Mouse (Mus musculus) monocyte, adult 5-6 weeks (primary cell): Measurements from ENCODE around the gene 1700017B05Rik. TPM values are rescaled to one million over a fixed set of nuclear protein-coding genes. Genes with fewer than 3 reads are reported as not detected.
A peak's percentile ranks its signal among the peaks of the same experiment; 100 is the strongest.
"Not testable (repeated sequence)": the region's sequence is repeated elsewhere in the genome, so short reads cannot be mapped to it uniquely, and the experiment has no call there.

Experiments
- ATAC-seq: fragments of 153-309, 156-312 bp; replicated peaks from 2 replicates; pipeline ENCODE4 v1.8.0; 2017; ENCODE audit warnings: mild to moderate bottlenecking; ENCODE audit not compliant: low TSS enrichment, insufficient number of reproducible peaks, severe bottlenecking, poor library complexity, low FRiP score
- total RNA-seq: library from RNA; stranded (forward); fragments of 200-1000, 200-491, 200-594 nt; gene quantifications from 3 replicates; pipeline ENCODE4 v1.2.3, GENCODE M21; 2017

The 1700017B05Rik gene
- total RNA-seq, 1 experiment from 2014 or later = 12.9 TPM

DNA sequence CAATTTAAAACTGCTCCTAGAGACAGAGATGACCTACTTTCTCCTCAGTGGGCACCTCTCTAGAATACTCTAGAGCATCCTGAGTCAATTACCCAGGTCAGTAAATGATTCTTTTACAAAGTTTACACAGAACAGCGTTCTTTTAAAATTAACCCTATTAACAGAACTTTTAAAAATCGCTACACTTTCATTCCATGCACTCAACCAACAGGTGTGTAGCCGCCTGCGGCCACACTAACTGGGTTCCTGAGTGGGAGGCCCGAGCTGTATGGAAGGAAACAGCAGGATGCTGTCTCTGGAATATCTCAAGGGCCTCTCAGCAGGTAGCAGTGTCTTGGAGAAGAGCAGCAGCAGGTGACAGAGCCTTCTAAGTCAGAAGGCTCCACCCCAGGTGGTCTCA is 35.2 kb downstream of the 1700017B05Rik start:
- ATAC-seq = no peak

DNA sequence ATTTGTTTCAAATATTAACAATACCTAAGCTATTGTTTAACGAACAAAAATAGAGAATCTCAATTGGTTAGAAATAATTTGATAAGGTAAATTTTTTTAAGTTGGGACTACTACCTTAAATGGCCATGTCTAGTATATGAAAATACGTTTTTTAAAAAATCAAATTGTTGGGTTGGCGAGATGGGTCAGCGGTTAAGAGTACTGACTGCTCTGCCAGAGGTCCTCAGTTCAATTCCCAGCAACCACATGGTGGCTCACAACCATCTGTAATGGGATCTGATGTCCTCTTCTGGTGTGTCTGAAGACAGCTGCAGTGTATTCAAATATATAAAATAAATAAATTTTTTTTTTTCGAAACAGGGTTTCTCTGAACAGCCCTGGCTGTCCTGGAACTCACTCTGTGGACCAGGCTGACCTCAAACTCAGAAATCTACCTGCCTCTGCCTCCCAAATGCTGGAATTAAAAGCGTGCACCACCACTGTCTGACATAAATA is 35.7 kb downstream of the 1700017B05Rik start:
- not testable (repeated sequence) for ATAC-seq

GRCm38 (mm10) chr9:57225780-57226627 is 36.4 kb downstream of the 1700017B05Rik start:
- no peak for ATAC-seq

DNA sequence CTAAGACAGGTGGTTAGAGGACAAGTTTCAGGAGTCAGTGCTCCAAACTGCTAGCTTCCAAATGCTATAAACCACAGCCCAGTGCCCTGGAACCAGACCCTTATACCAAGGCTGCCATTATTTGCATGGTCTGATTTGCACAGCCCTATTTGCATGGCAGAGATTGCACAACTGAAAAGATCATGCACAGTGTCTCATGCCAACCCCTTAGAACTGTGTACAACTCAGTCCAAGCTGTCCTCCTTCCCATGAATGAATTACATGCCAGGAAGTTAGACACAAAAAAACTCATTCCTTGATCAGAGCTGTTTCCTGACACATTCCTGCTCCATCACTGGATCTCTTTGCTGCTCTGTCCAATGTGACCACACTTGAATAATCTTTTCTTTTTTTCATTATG is 39.1 kb downstream of the 1700017B05Rik start:
- no peak for ATAC-seq

DNA sequence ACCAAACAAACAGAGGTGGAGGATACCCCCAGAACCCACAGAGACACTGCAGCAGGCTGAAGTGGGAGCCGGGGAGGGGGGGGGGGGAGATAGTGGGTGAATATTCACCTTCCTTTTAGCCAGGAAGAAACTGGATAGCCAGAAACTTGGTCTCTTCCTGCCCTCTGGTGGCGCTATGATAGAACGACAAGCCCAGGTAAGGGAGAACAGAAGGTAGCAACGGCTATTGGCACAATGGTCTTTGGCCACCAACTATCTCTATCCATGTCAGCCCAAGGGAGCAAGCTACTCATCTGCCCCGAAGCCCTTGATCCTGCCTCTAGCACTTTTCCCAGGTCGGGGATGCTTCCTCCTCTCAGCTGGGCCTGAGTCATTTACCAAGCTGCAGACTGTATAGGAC is 42.1 kb downstream of the 1700017B05Rik start:
- ATAC-seq = 0 out of 2 replicates have a peak, but pooled peaks have one; percentile 43

DNA sequence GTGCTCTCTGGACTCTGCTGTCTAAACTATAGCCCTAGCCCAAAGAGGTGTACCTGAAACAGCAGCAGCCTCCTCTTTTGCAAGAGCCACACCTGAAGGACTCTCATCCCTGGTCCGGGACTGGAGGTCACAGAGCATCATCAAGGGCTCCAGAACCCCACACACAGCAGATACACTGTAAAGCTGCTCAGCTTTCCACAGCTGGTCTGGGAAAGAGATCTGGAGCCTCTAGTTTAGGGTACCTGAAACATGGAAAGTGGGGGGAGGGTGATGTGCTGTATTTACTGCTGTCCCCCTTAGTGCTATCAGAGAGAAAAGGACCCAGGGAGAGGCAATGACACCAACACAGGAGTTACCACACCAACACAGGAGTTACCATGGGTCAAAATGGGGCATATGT is 42.9 kb downstream of the 1700017B05Rik start:
- no peak for ATAC-seq

DNA sequence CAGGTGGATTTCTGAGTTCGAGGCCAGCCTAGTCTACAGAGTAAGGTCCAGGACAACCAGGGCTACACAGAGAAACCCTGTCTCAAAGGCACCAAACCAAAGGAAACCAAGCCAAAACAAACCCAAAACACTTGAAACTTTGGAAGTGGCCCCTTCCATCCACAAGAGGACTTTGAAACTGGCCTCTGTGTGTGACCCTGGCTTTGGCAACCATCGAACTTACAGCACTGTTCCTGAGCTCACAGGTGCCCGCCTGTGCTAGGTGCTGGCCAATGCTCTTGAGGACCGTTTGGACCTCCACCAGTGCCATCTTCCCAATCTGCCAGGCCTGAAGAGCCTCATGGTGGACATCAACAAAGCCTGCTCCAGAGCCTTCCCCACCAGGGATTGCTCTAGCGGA is 43.6 kb downstream of the 1700017B05Rik start:
- ATAC-seq = no peak

DNA sequence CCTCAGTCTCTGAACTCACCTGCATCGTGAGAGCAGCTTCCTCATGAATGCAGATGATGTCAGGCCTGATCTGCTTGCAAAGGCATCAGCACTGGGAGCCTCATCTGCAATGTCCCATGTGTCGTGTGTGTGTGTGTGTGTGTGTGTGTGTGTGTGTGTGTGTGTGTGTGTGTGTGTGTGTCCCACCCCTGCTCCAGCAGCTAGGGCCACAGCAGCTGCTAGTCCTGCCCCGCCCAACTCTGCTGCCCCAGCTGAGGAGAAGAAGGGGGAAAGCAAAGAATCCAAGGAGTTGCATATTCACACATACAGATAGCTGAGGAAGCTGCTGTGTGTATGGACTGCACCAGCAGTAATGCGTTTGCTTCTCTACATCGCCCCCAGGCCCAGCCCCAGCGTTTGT is 45.2 kb downstream of the 1700017B05Rik start:
- ATAC-seq = no peak

DNA sequence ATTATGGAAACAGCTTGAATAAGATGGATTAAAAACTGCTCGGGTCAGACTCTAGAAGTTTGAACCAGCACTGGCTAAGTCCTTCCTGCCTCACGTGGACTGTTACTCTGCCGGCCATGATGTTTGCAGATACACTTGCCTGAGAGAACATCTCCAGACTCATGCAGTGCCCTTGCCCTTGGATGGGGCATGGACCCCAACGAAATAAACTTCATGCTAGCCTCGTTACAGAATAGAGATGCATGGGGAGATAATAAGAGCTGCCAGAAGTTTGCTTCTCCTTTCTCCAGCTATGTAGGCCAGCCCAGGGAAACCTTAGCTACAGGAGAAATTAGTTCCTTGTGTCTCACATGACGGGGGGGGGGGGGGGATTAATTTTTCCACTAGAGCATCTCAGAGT is 47.9 kb downstream of the 1700017B05Rik start:
- ATAC-seq = no peak

DNA sequence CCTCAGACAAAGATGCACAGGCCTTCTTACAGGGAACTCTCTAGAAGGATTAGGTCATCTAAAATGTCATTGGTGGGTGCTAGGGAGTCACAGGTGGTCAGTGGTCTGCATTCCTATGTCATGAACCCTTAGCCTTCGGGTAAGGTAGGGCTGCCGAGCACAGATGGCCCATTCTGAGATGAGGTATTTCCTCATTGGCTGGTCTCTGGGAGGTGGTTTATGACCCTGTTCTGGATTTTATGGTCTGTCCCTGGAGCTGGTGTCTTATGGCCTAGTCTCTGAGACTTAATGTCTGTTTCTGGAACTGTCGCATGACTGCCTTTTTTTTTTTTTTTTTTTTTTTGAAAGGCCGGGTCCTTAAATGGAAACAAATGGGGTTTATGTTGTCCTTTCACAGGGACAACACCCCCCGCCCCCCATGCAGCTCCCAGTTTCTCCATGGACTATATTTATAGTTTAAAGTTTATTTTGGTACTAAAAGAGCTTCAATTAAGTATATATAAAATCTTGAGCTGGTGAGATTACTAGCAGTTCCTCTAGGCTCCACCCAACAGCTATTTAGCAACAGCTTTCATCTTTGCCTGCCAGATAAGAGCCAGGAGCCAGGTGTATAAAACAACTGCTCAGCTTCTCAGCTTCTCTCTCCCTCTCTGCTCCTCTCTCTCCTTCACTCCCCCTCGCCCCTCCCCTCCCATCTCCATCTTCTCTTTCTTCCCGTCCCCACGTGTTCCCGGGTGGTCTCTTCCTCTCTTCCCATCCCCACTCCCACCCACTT is 49.8 kb downstream of the 1700017B05Rik start:
- no peak for ATAC-seq

GRCm38 (mm10) chr9:57209316-57209715 is 53.1 kb downstream of the 1700017B05Rik start:
- no peak for ATAC-seq

DNA sequence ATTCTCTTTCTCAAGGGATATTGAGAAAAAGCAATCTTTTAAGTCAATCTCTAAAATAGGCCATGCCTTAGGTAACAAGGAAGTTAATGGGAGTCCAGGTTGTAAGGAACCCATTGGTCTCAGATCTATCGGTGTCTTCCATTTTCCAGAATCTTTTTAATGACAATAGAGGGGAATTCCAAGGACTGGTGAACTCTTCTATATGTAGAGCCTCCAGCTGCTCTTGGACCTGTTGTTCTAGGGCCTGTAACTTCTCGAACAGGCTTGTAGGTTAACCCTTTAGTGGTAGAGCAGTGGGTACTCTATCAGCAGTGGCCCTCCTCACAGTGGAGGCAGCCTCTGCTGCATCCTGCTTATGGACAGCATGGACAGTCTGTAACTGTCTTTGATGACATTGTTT is 55.5 kb downstream of the 1700017B05Rik start:
- no peak for ATAC-seq

DNA sequence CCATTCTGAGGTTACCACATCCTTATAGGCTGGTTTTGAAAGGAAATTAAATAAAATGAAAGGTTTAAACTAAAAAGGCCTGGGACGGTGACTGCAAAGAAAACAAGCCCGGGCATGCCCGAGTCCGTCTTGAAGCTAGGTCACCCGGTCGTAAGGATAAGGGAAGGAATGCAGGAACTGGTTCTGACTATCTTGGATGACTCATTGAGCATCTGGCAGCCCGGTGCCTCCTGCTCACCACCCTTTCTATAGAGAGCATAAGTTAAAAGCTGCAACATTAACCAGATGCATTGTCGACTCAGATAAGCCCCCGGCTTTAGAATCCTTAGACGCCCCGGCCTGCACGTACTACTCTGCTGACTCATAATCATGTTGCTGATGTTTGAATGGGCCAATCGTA is 58.8 kb downstream of the 1700017B05Rik start:
- ATAC-seq = not testable (repeated sequence)

Other genes with a start within 250 kb of the 1700017B05Rik start
- 50.1 to 115 TPM (median 90.9 TPM) in 3 replicates for gene Sin3a, start 190.6 kb downstream of the 1700017B05Rik start, total RNA-seq
- gene Man2c1, start 131.9 kb downstream of the 1700017B05Rik start, total RNA-seq = 47.9 to 87.1 TPM (median 60.7 TPM) in 3 replicates
- gene Neil1, start 114.3 kb downstream of the 1700017B05Rik start, total RNA-seq = 1.3 to 8.1 TPM (median 5.2 TPM) in 3 replicates
- 90.4 to 131 TPM (median 125 TPM) in 3 replicates for gene Commd4, start 104.3 kb downstream of the 1700017B05Rik start, total RNA-seq
- not detected in 3 replicates for gene Trcg1, start 26.1 kb downstream of the 1700017B05Rik start, total RNA-seq
- gene Ppcdc, start 177.5 kb upstream of the 1700017B05Rik start, total RNA-seq = 19.8 to 46.2 TPM (median 27.2 TPM) in 3 replicates
- not detected in 3 replicates for gene Scamp5, start 205.4 kb upstream of the 1700017B05Rik start, total RNA-seq
- not detected in 3 replicates for gene Rpp25, start 241.4 kb upstream of the 1700017B05Rik start, total RNA-seq